Mouse (Mus musculus) testis, adult 2 months (tissue): ENCODE measurements around the gene Plce1. TPM values are rescaled to one million over a fixed set of nuclear protein-coding genes. Genes with fewer than 3 reads are reported as not detected.

Experiments
- H3K27ac ChIP-seq: fragments of 200-500 bp; 2 replicates; pipeline ENCODE4 v1.5.1; 2012; ENCODE audit warnings: low read depth, low read length; ENCODE audit not compliant: control insufficient read depth, insufficient read depth
- H3K27me3 ChIP-seq: fragments of 200-500 bp; 2 replicates; pipeline ENCODE4 v1.6.1; 2012; ENCODE audit warnings: mild to moderate bottlenecking, low read length, moderate library complexity; ENCODE audit not compliant: control insufficient read depth, insufficient read depth
- H3K36me3 ChIP-seq: fragments of 200-500 bp; 2 replicates; pipeline ENCODE4 v1.6.1; 2012; ENCODE audit warnings: mild to moderate bottlenecking, low read length; ENCODE audit not compliant: control insufficient read depth, insufficient read depth
- H3K4me1 ChIP-seq: fragments of 200-500 bp; 2 replicates; pipeline ENCODE4 v1.6.1; 2012; ENCODE audit warnings: low read length; ENCODE audit not compliant: control insufficient read depth, insufficient read depth
- H3K4me3 ChIP-seq: fragments of 200-500 bp; 2 replicates; pipeline ENCODE4 v1.5.1; 2012; ENCODE audit warnings: low read depth, mild to moderate bottlenecking, low read length, moderate library complexity, mixed read lengths; ENCODE audit not compliant: control insufficient read depth
- CTCF ChIP-seq: fragments of 200-500 bp; IDR thresholded peaks from 2 replicates; pipeline ENCODE4 v1.5.1; 2012; ENCODE audit warnings: low read depth, mild to moderate bottlenecking, inconsistent platforms, low read length, moderate library complexity; ENCODE audit not compliant: control insufficient read depth, insufficient read depth, insufficient replicate concordance
- POLR2A ChIP-seq: fragments of 200-500 bp; IDR thresholded peaks from 2 replicates; pipeline ENCODE4 v1.6.1; 2012; ENCODE audit warnings: low read depth, mild to moderate bottlenecking, inconsistent platforms, low read length, moderate library complexity; ENCODE audit not compliant: control insufficient read depth
- polyA plus RNA-seq: library from polyadenylated mRNA; depleted of rRNA; stranded (reverse); fragments of >200 nt; gene quantifications from 2 replicates; pipeline ENCODE4 v1.2.3, GENCODE M21; 2012

The Plce1 gene
- polyA plus RNA-seq, 1 experiment, result 2.4 TPM

GRCm38 (mm10) chr19:38688741-38689507, 208.0 kb downstream of the Plce1 start:
- H3K36me3 ChIP-seq, result no peaks in the 10 kb centered on the region
- no peaks in the 10 kb centered on the region for H3K27me3 ChIP-seq
- TF ChIP-seq CTCF, result no peak
- TF ChIP-seq POLR2A, result no peak
- H3K4me1 ChIP-seq, result no peaks in the 10 kb centered on the region
- H3K4me3 ChIP-seq, result no peak overlapping the region
- no peak overlapping the region for H3K27ac ChIP-seq

- TF ChIP-seq POLR2A (no peak), CTCF (no peak)
- H3K36me3 ChIP-seq, result no peaks in the 10 kb centered on the region
- no peak overlapping the region for H3K27ac ChIP-seq
- H3K27me3 ChIP-seq, result no peaks in the 10 kb centered on the region
- no peak overlapping the region for H3K4me3 ChIP-seq
- no peaks in the 10 kb centered on the region for H3K4me1 ChIP-seq
Observed at GRCm38 (mm10) chr19:38690276-38690675, 209.4 kb downstream of the Plce1 start.

GRCm38 (mm10) chr19:38691533-38691932, 210.6 kb downstream of the Plce1 start:
- TF ChIP-seq POLR2A (no peak), CTCF (no peak)
- no peak overlapping the region for H3K4me3 ChIP-seq
- no peaks in the 10 kb centered on the region for H3K4me1 ChIP-seq
- no peak overlapping the region for H3K27ac ChIP-seq
- H3K27me3 ChIP-seq, result no peaks in the 10 kb centered on the region
- no peaks in the 10 kb centered on the region for H3K36me3 ChIP-seq

GRCm38 (mm10) chr19:38693331-38693730, 212.4 kb downstream of the Plce1 start:
- Histone ChIP-seq H3K27ac (no peak overlapping the region), H3K36me3 (no peaks in the 10 kb centered on the region), H3K4me3 (no peak overlapping the region), H3K4me1 (no peaks in the 10 kb centered on the region), H3K27me3 (no peaks in the 10 kb centered on the region)
- TF ChIP-seq CTCF (no peak), POLR2A (no peak)

- no peaks in the 10 kb centered on the region for H3K27me3 ChIP-seq
- no peak overlapping the region for H3K4me3 ChIP-seq
- TF ChIP-seq POLR2A (no peak), CTCF (no peak)
- no peaks in the 10 kb centered on the region for H3K4me1 ChIP-seq
- H3K36me3 ChIP-seq, result no peaks in the 10 kb centered on the region
- H3K27ac ChIP-seq, result no peak overlapping the region
Observed at GRCm38 (mm10) chr19:38693769-38694168, 212.9 kb downstream of the Plce1 start.

GRCm38 (mm10) chr19:38701776-38702175, 220.9 kb downstream of the Plce1 start:
- Histone ChIP-seq H3K4me3 (no peak overlapping the region), H3K27ac (no peak overlapping the region), H3K4me1 (no peaks in the 10 kb centered on the region), H3K27me3 (no peaks in the 10 kb centered on the region), H3K36me3 (no peaks in the 10 kb centered on the region)
- no peak for TF ChIP-seq POLR2A
- no peak for TF ChIP-seq CTCF

- Histone ChIP-seq H3K36me3 (no peaks in the 10 kb centered on the region), H3K27me3 (no peaks in the 10 kb centered on the region), H3K27ac (no peak overlapping the region), H3K4me1 (no peaks in the 10 kb centered on the region), H3K4me3 (no peak overlapping the region)
- TF ChIP-seq CTCF (no peak), POLR2A (no peak)
Observed at GRCm38 (mm10) chr19:38704742-38705141, 223.8 kb downstream of the Plce1 start.

- no peak overlapping the region for H3K27ac ChIP-seq
- TF ChIP-seq POLR2A, result no peak
- TF ChIP-seq CTCF, result no peak
- no peak overlapping the region for H3K4me3 ChIP-seq
- H3K27me3 ChIP-seq, result no peaks in the 10 kb centered on the region
- H3K36me3 ChIP-seq, result no peaks in the 10 kb centered on the region
- H3K4me1 ChIP-seq, result no peaks in the 10 kb centered on the region
Observed at GRCm38 (mm10) chr19:38705244-38705643, 224.3 kb downstream of the Plce1 start.
